Mouse (Mus musculus) myocyte (in vitro differentiated cells): ENCODE measurements around the gene Terf2.

ENCODE experiments used
- MAX ChIP-seq: IDR thresholded peaks from one replicate; pipeline ENCODE4 v1.6.1; 2011; ENCODE audit warnings: low read depth, mild to moderate bottlenecking, control low read depth
- POLR2A ChIP-seq: IDR thresholded peaks from one replicate; pipeline ENCODE4 v1.6.1; 2011; ENCODE audit warnings: low read depth, mild to moderate bottlenecking, control low read depth, moderate library complexity; ENCODE audit not compliant: insufficient read length

DNA sequence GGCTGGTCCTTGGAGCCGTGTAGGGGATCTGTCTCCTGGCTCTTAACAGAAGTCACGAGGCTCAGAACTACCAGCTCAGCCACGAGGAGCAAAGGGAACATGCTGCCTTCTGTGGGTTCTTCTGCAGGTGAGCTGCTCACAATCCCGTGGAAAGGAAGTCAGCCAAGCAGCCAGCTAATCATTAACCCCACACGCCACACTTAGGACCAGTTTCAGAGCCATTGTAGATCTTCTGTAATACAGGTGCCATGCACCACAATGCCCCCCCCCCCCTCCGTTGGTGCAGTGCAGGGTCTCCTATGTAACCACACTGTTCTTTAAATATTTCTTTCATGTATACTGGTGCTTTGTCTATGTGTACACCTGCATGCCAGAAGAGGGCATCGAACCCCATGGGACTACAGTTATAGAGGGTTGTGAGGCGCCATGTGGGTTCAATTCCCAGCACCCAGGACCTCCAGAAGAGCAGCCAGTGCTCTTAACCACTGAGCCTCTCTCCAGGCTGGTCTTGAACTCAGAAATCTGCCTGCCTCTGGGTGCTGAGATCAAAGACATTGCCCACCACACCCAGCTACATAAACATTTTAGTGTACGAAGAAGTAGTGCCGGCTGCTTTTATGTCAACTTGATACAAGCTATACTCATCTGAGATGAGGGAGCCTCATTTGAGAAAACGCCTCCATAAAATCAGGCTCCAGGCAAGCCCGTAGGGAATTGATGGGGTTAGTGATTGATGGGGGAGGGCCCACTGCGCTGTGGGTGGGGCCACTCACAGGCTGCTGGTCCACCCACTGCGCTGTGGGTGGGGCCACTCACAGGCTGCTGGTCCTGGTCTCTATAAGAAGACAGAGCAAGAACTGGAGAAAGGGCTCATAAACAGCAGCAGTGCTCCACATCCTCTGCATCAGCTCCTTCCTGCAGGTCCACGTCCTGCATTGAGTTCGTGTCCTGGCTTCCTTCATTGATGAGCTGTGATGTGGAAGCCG, 30.5 kb downstream of the Terf2 start, which contains the start of gene Tmed6:
- TF ChIP-seq POLR2A (no peak), MAX (no peak)
